Mouse (Mus musculus) embryo, embryonic 11 days (tissue): ENCODE results near the gene Lrig1.

Experiments used
- DNase-seq: peaks from one replicate; pipeline ENCODE4 v3.0.0-alpha.2; 2015

The Lrig1 gene

DNA sequence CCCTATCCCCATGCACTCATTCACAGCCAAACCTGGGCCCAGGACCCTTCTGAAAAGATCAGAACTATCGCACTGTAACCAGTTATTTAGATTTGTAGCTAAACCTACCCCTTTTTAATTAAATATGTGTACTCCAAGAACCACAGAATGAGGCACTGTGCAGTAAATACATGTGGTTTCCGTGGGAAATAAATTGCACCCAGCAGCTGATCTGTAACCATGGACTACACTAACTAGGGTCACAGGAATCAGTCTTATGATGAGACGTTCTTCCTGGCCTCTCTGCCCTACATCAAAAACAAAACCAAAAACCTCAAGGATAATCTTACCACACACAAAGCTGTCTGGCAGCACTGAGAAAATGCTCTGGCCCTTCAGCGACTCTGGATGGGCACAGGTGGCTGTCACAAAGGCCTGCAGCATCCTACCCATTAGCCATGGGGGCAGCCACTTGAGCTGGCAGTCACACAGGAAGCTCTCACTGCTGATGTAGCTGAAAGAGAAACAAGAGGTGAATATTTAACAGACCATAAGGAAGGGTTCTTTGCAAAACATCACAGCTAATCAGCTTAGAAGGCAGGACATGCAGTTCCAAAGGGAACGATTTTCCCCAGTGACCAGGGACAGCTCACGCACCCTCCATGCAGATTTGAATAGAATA is 86.6 kb downstream of the Lrig1 start:
- DNase-seq, result no peak

DNA sequence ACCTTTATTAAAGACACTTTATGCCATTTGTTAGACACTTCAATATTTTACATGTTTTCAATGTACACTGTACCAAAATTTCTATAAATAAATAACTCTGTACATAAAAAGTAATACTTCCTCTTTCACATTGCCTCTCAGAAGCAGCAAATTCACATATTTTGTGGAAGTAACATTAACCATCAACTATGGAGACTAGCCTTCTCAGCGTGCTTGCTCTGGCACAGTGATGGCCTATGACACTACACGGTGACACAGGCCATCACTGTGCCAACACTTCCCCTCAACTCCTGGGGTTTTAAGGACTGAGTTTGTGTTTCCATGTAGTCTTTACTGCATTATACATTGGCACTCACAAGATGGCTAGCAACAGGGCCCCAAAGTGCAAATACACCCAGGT is 95.4 kb downstream of the Lrig1 start:
- DNase-seq, result no peak

DNA sequence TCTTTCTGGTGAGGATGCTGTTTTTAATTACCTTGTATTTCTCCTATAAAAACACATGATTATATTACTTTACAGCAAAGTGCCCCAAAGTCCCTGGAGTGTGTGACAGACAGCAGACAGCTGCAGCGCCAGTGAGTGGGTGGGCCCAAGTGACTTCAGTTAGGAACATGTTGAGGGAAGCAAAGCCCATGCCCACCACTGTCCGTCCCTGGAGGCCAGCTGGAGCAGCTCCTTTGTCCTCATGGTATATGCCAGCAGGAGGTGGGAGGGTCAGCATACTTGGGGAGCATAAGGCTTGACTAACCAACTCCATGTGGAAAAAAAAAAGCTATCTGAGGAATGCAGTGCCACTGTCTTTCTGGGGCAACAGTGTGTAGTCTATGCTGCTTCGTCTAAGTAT is 95.9 kb downstream of the Lrig1 start:
- peak; percentile 41 for DNase-seq

DNA sequence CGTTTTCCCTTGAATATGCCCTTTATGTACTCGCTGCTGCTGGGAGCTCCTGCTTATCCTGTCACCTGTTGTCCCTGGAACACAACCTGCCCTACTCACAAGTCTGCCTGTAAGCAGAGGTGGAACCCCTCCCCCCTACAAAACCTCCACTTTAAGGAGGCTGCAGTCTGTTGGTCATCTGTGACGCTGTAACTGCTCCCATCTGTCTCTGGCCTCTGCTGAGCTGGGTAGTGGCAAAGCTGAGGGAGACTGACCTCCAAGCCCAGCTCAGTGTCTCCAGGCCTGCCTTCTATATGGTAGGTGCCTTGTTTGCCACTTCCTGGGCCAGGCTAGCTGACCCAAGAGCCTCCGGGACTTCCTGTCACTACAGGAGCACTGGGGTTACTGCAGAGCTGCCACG is 98.1 kb downstream of the Lrig1 start:
- DNase-seq, result no peak

DNA sequence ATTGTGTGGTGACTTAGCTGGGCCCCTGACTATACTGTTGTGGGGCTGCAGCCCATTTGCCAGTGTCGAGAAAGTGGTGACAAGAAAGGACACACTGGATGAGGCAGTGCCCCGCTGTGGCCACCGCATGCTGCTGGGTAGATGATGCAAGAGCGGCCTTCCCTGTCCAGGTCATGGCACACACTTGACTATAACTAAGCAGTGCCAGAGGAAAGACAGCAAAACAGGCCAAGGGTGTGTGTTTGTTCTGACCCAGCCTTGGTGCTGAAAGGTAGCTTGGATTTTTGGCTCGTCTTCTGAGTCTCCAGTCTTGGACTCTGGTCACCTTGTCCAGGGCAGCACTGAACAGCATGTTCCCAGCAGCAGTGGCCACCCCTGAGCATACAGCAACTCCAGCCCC is 98.9 kb downstream of the Lrig1 start:
- DNase-seq, result no peak

DNA sequence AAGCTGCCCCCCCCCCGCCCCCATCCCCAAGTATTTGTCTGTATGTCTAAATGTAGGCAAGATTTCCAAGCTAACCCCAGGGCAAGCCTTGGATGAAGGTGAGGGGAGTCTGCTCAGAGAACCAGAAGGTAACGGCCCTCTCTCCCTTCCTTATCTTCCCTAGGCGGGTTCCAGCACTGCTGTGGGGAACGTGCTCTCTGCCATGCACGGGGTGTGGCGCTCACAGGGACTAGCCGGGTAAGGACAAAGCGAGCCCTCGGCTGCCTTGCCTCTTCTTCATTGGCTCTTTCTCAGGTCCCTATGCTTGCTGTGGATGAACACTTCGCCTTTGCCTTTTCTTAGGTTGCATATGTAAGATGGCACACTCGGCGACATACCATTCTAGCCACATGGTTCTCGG is 100.9 kb downstream of the Lrig1 start:
- no peak for DNase-seq

DNA sequence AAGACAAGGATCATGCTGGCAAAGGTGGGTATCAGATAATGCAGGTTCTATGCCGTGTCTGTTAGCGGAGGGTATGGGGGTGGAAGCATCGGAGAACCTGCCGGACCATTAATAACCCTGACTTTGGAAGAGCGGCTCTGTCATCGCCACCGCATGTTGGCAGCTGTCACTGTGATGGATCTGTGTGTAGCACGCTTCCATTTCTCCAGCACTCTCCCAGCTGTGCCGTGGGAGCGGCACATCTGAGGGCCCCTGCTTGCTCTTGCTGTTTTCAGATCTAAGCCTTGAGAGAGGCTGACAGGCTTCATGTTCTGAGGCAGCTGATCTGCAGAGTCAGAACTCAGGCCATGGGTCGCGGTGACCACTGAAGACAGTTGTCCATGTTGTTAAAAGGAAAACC is 101.5 kb downstream of the Lrig1 start:
- DNase-seq, result no peak

DNA sequence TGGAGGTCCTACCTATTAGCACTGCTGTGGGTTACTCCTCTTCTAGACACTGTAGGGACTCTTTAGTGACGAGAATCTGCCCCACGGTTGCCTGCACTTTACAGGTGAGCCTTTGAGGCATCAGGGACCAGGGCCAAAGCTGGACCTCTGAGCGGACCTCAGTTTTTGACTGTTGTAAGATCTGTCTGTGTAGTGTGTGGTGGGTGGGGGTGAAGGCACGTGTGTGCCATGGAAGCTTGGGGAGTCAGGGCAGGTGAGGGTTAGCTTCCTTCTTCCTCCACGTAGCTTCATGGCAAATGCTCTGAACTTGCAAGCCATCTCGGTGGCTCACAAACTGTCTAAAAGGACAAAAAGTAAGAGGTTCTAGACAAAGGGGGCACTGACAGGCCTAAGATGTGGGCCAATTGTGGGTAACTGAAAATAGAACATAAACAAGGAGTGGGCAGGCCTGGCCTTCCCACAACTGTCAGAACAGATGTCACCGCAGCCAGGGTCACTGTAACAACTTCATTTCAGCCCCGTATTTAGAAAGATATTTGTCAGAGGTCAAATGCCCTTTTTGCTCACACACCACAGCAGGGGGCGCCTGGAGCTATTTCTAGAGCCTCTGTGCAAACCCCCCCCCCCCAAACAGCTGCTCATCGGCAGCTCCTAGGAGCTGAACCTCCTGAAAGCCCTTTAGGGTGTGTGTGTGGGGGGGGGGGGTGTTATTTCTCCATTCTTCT is 103.0 kb downstream of the Lrig1 start:
- peak; percentile 67 for DNase-seq

DNA sequence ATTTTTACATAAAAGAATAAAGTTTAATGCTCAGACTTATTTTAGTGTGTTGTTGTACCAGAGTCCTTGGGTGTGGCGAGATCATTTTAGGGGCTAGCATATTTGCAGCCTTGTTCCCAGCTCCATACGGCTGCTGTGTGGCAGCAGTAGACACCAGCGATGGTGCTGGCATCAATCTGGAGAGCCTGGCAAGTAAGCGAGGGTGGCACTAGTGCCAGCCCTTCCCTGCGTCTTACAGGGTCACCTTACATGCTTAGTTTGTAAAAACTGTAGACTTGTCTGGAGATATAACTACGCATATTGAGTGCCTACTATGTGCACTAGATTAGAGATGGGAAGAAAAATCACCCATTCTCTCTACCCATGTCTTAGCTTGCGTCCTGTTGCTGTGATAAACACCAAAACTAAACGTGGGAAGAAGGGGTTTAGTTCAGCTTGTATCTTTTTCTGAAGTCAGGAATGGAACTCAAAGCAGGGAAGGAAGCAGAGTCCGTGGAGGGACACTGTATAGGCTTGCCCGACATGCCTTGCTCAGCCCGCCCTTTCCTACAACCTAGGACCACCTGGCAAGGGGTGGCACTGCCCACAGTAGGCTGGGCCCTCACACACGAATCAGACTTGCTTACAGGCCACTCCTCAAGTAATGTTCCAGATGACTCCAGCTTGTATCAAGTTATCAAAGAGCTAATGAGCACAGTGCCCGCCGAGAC is 103.8 kb downstream of the Lrig1 start:
- no peak for DNase-seq

DNA sequence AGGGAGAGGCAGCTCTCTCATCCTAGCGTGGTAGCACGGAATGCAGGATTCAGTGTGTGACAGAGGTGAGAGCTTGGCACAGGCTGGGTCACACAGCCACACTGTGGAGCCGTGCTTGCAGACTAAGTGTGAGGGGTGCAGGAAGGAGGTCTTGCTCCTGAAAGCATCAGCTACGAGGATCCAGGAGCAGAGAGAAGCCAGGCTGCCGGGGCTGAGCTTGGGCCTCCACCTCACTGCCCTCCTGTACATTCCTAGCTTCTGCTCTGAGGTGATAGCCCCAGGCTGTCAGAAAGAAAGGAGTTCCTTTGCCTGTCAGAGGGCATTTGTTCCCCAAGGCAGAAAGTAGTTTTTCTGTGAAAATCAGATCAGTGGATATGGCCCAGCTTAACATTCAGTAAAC is 104.8 kb downstream of the Lrig1 start:
- no peak for DNase-seq

DNA sequence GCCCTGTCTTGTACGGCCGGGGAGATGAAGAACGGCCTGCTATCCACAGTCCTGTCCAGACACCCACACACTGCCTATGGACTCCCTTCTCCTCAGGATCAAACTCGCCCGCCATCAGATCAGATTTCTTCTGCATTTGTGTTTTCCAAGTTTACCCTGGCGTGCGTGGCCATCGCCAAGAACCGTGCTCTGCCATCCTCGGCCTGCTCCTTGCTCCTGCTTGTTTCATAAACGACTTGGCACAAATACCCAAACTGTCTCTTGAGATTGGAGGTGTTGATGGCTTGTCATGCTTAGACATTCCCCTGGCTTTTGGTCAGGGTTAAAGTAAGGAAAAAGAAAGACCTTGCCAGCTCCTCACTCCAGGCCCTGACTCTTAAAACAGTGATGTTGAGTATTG is 105.2 kb downstream of the Lrig1 start:
- DNase-seq, result no peak

DNA sequence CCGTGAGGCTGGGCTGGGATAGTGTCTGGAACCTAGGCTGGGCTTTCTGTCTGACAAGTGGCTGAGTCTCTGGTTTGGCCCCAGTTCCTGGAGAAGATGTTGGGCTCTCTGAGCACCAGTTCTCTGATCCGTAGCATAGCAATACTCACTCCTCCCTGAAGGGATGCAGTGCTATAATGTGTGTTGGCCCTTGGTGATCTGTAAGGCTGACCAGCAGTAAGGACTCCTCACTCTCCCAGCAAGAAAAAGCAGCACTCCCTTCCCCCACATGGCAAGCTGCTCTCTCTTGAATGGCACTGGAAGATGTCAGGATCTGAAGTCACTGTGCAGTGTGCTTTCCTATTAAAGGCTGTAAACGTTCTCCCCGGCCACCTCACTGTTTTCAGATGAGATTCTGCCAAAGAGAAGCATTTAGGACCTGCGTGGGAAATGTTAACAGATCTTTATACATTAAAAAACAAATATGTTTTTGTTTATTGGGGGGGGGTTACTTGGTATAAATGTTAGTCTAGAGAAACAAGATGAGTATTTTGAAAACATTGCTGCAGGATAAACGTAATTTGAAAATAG is 105.8 kb downstream of the Lrig1 start:
- no peak for DNase-seq

DNA sequence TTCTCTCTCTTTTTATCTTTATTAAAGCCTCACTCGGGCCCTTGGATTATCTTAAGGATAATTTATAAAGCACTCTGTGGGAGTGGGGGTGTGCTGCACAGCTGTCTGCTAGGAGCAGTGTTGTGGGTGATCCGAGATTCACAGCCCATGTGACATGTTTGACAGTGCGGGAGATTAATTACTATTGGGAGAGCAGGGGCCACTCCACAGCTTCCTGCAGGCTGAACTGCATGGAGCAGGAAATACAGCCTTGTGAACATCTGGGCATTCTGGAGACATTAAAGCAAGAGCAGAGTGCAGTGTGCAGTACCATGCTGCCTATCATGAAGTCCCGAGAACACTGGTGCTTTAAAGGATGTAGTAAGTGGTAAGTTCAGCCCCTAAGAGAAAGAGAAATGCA is 107.2 kb downstream of the Lrig1 start:
- peak; percentile 76 for DNase-seq

DNA sequence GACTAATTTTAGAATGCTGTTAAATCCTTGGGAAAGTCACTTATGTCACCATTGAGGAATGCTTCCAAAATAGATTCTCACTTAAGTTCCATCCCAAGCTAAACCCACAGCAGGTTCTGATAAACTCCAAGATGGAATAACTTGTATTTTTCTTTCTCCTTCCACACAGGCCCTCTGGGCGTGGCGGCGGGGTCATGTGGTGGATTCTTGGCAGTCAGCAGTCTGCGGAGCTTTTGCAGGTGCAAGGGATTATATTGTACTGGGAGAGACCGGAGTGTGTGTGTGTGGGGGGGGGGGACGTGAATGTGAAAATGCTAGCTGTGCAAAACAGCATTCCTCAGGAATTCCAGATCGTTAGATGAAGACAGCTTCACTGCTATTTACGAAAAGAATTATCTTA is 107.7 kb downstream of the Lrig1 start:
- peak; percentile 70 for DNase-seq

DNA sequence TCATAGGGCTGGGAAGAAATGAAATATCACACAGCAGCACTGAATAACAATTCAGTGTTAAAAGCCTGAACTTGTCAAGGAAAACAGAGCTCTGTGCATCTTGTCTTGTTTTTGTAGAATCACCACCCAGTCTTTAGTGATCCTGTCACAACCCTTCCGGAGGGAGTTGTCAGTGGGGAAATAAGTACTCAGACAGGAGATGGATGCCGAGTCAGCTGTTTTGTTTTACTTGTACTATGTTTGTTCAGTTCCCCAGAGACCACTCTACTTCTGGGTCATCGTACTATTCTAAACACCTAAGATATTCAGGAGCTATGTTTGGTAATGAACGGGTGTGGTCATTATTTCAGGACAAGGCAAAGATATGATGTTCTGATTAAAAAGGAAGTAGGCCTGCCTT is 111.6 kb downstream of the Lrig1 start:
- DNase-seq, result no peak

DNA sequence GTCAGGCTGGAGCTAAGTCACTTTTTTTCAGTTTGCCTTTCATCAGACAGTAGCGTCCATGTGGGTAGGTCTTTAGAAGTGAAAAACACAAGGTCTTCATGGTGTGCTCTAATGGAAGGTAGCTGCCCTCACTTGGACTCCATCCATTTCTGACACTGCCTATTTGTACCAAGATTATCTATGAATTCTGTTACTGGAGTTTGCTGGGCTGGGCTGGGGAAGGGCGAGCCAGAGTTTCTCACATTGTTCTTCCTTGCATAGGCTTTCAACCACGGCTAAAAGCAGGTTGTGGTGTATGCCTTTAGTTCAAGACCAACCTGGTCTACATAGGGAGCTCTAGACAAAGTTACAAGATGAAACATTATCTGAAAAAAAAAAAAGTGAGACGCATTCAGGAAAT is 115.0 kb downstream of the Lrig1 start:
- DNase-seq, result no peak

DNA sequence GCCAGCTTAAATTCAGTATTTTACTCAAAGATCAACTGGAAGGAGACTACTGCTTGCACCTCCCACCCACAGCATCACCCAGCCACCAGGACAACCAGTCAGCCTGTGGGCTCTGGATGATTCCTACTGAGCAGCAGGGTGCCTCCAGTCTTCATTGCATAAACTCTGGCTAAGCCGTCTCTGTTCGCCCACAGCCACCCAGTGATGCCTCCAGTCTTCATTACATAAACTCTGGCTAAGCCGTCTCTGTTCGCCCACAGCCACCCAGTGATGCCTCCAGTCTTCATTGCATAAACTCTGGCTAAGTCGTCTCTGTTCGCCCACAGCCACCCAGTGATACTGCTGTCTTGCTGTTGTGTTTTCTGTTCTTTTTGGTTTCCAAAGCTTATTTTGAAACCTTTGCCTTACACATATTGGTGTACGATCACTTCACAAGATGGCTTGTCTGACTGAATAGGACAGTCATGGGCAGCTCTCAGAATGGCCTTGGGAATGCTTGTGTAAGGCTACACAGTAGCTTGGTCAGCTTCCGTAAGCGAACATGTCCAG is 115.7 kb downstream of the Lrig1 start:
- DNase-seq, result no peak

DNA sequence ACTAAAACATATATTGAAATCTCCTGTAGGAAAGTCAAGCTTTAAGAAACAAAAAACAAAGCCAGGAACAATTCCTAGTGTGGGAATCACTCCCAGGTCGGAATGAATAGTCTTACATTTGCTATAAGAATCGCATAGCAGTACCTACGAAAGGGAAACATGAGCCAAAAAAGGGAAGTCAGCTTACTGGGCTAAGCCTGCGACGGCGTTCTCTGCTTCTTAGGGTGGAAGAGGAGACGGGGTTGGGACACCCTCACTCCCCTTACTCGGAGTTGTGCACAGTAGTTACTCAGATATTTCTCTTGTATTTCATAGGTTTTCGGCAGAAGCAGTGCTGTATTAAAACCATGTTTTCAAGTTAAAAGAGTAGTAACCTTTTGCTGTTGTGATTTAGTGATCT is 117.9 kb downstream of the Lrig1 start:
- DNase-seq, result no peak

DNA sequence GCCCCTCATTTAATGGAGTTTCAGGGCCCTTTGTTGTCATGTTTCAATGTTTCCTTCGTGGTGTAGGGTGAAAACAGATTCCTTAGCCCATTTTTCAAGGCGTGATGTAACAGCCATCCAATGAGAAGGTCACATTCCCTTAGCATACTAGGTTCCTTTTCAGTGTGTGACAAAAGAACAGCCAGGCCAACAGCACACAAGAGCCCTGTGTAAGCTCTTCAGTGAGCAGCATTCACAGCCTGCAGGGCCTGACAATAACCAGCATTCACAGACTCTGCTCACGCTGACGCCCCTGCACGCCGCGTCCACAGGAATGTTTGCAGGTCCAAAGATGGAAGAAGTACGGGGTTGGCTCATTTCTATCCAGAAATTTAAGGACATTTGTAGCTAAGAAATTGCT is 122.0 kb downstream of the Lrig1 start:
- peak; percentile 65 for DNase-seq

DNA sequence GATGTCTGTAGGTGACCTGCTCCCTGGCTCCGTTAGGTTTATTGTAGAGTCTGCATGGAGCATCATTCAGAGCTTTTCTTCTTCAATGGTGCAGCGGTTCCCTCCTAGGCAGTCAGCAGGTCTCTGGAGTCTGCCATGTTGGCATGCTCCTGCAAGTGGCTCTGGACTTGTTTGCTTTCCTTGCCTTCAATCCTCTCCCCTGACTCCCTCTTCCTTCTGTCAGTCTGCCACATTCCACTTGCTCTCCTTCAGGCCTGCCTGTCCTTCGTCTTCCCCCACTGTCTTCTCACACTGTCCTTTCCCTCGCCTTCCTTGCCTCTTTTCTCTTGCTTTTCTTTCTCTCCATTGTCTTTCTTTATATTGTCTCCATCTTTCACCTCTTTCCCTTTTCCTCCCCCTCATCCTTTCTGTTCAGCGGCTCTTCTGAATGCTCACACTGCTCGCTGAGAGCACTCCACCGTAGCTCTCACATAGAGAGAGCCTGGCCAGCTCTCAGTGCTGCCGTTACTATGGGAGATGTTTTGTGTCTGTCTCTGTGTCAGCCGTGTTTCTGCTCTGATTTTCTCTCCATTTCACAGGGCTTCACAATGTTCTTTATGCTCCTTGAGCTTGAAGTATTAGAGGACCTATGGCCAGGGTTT is 124.3 kb downstream of the Lrig1 start:
- DNase-seq, result no peak

DNA sequence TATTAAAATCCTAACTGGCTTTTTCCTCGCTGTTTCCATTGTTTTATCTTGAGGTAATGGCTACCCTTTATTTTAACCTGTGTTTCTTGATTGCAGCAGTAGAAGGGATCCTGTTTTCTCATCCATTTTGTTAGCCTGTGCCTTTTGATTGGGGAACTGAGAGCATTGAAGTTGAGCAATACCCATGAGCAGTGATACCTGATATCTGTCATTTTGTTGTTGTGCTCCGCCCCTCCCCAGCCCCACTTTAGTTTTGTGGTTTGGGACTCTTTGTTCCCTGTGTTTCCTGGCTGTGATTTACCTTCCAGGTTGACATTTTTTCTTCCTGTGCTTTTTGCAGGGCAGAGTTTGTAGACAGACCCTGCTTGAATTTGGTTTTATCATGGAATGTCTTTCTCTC is 131.9 kb downstream of the Lrig1 start:
- no peak for DNase-seq

DNA sequence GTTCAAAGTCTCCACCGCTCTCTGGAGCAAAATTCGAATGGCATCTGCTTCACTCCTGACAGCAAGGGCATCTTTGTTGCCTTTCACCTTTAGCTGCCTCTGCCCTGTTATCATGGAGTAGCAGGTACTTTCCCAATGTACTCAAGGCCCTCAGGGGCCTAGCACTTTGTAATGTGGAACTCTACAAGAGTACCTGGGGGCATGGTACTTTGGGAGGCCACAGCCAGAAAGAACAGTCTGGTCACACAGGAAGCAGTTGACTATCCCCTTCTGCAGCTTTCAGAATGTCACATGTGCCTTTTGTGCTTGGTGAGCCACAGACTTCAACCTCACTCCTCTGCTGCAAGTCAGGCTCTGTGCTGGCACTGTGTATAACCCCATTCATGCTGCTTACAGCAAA is 134.2 kb downstream of the Lrig1 start:
- no peak for DNase-seq
